Mouse (Mus musculus): Measurements from ENCODE around the gene Lamtor2. TPM values are rescaled to one million over a fixed set of nuclear protein-coding genes. Genes with fewer than 3 reads are reported as not detected.

Gene Lamtor2
- polyA plus RNA-seq, 1 experiment from 2014 or later: 165 TPM

GRCm38 (mm10) chr3:88516407-88516806 is 36.5 kb downstream of the Lamtor2 start:
- Histone ChIP-seq H3K4me3 (no peak overlapping the region), H3K9ac (no peak overlapping the region), H3K36me3 (no peaks in the 10 kb centered on the region), H3K27ac (no peak overlapping the region), H3K9me3 (no peaks in the 10 kb centered on the region), H3K4me2 (no peak overlapping the region), H3K4me1 (peaks cover 38% of the 10 kb centered on the region), H3K27me3 (no peaks in the 10 kb centered on the region)
- no peak for ATAC-seq (ENCODE audit: borderline replicate concordance, extremely low read depth, low FRiP score, low TSS enrichment)
- 68% methylated on average over 2 of the region's 2 CpGs for WGBS

DNA sequence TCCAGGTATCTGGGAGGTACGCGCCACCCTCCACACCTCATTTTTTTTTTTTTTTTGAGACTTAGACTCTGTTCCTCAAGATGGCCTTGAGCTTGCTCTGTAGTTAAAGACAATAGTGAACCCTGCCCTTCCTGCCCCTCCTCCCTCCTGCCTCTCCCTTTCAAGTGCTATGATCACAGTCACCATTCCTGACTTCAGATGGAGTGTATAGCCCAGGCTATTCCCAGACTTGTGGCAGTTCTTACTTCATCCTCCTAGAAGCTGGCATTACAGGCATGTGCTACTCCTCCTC is 37.8 kb downstream of the Lamtor2 start:
- Histone ChIP-seq H3K4me3 (no peak overlapping the region), H3K27me3 (no peaks in the 10 kb centered on the region), H3K9me3 (no peaks in the 10 kb centered on the region), H3K9ac (no peak overlapping the region), H3K27ac (no peak overlapping the region), H3K36me3 (no peaks in the 10 kb centered on the region), H3K4me2 (no peak overlapping the region), H3K4me1 (peaks cover 50% of the 10 kb centered on the region)
- ATAC-seq (ENCODE audit: borderline replicate concordance, extremely low read depth, low FRiP score, low TSS enrichment): no peak
- 100% methylated on average over 2 of the region's 2 CpGs for WGBS

- Histone ChIP-seq H3K27me3 (no peaks in the 10 kb centered on the region), H3K36me3 (no peaks in the 10 kb centered on the region), H3K4me3 (no peak overlapping the region), H3K27ac (peak overlapping the region; percentile 21; the same call in 1 of the 2 replicates), H3K4me2 (peak overlapping the region; percentile 17; the same call in 1 of the 2 replicates), H3K4me1 (peaks cover 52% of the 10 kb centered on the region), H3K9me3 (no peaks in the 10 kb centered on the region), H3K9ac (no peak overlapping the region)
- no peak for ATAC-seq (ENCODE audit: borderline replicate concordance, extremely low read depth, low FRiP score, low TSS enrichment)
- 62% methylated on average over 10 of the region's 10 CpGs for WGBS
Observed at GRCm38 (mm10) chr3:88514231-88515094, 38.4 kb downstream of the Lamtor2 start.

- Histone ChIP-seq H3K9ac (no peak overlapping the region), H3K27me3 (no peaks in the 10 kb centered on the region), H3K4me2 (no peak overlapping the region; the same call in 1 of the 2 replicates), H3K4me3 (no peak overlapping the region), H3K9me3 (no peaks in the 10 kb centered on the region), H3K36me3 (no peaks in the 10 kb centered on the region), H3K4me1 (peaks cover 57% of the 10 kb centered on the region), H3K27ac (peak overlapping the region; percentile 39; the same call in 1 of the 2 replicates)
- no peak for ATAC-seq (ENCODE audit: borderline replicate concordance, extremely low read depth, low FRiP score, low TSS enrichment)
- 75% methylated on average over 7 of the region's 7 CpGs for WGBS
Observed at GRCm38 (mm10) chr3:88513546-88514115, 39.2 kb downstream of the Lamtor2 start.

GRCm38 (mm10) chr3:88512896-88513545 is 39.9 kb downstream of the Lamtor2 start:
- Histone ChIP-seq H3K4me3 (no peak overlapping the region), H3K27me3 (no peaks in the 10 kb centered on the region), H3K4me1 (peaks cover 57% of the 10 kb centered on the region), H3K9me3 (no peaks in the 10 kb centered on the region), H3K9ac (no peak overlapping the region), H3K4me2 (no peak overlapping the region; the same call in 1 of the 2 replicates), H3K27ac (peak overlapping the region; percentile 44), H3K36me3 (no peaks in the 10 kb centered on the region)
- WGBS: 33% methylated on average over 11 of the region's 15 CpGs
- no peak for ATAC-seq (ENCODE audit: borderline replicate concordance, extremely low read depth, low FRiP score, low TSS enrichment)

DNA sequence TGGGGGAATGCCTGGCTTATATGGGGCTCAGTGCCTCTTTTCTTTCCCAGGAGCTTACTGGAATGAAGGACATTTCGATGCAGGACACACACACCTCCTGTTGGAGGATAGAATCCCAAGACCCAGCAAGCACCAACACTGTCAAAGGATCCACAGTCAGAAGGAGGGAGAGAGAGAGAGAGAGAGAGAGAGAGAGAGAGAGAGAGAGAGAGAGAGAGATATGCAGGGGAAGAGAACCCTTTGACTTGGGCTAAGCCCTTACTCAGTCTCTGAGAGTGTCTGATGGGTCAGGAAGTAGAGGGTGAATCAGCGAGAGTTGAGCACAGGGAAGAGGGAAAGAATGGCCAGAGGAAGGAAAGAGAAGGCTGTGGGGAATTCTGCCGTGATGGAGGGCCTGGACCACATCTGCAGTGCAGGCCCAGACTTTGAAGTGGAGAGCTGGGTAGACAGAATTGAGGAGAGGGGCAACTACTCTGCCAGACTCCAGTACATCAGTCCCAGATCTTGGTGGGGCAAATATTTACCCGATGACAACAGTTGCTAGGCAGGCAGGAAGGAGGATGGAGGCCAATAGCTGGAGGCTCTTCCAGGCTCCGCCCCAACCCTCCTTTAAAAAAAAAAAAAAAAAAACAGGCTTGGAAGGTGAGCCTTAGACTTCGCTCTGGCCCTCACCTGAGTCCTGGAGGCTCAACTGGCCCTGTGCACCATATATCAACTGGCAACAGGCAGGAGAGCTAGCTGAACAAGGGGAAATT is 40.6 kb downstream of the Lamtor2 start:
- no peak overlapping the region for H3K4me2 ChIP-seq
- 35% methylated on average over 6 of the region's 6 CpGs for WGBS
- peaks cover 57% of the 10 kb centered on the region for H3K4me1 ChIP-seq
- no peaks in the 10 kb centered on the region for H3K9me3 ChIP-seq
- no peak overlapping the region for H3K9ac ChIP-seq
- H3K36me3 ChIP-seq: no peaks in the 10 kb centered on the region
- H3K27me3 ChIP-seq: no peaks in the 10 kb centered on the region
- peak overlapping the region; percentile 44 for H3K27ac ChIP-seq
- no peak for ATAC-seq (ENCODE audit: borderline replicate concordance, extremely low read depth, low FRiP score, low TSS enrichment)
- no peak overlapping the region for H3K4me3 ChIP-seq

GRCm38 (mm10) chr3:88511559-88511958 is 41.3 kb downstream of the Lamtor2 start:
- Histone ChIP-seq H3K36me3 (no peaks in the 10 kb centered on the region), H3K27ac (no peak overlapping the region), H3K9me3 (no peaks in the 10 kb centered on the region), H3K4me2 (no peak overlapping the region), H3K4me1 (peaks cover 57% of the 10 kb centered on the region), H3K27me3 (no peaks in the 10 kb centered on the region), H3K4me3 (no peak overlapping the region), H3K9ac (no peak overlapping the region)
- 35% methylated on average over 4 of the region's 4 CpGs for WGBS
- ATAC-seq (ENCODE audit: borderline replicate concordance, extremely low read depth, low FRiP score, low TSS enrichment): no peak

- Histone ChIP-seq H3K27me3 (no peaks in the 10 kb centered on the region), H3K9ac (peak overlapping the region; percentile 24; the same call in 1 of the 2 replicates), H3K4me3 (peak overlapping the region; percentile 43), H3K27ac (peak overlapping the region; percentile 92), H3K36me3 (no peaks in the 10 kb centered on the region), H3K9me3 (no peaks in the 10 kb centered on the region), H3K4me1 (peaks cover 57% of the 10 kb centered on the region), H3K4me2 (peak overlapping the region; percentile 60)
- 40% methylated on average over 13 of the region's 13 CpGs for WGBS
- ATAC-seq (ENCODE audit: borderline replicate concordance, extremely low read depth, low FRiP score, low TSS enrichment): no peak
Observed at GRCm38 (mm10) chr3:88510421-88511289, 42.2 kb downstream of the Lamtor2 start.

GRCm38 (mm10) chr3:88509692-88510420 is 43.0 kb downstream of the Lamtor2 start, which contains the start of gene Lmna:
Lmna (minus strand) TSS chr3:88509956.
- Histone ChIP-seq H3K4me1 (peaks cover 61% of the 10 kb centered on the region), H3K4me3 (peak within 1 kb of the TSS; percentile 43), H3K9me3 (no peaks in the 10 kb centered on the region), H3K4me2 (peak within 1 kb of the TSS; percentile 60), H3K9ac (peak within 1 kb of the TSS; percentile 24), H3K27ac (peak within 1 kb of the TSS; percentile 92), H3K36me3 (no peaks in the 10 kb centered on the region), H3K27me3 (no peaks in the 10 kb centered on the region)
- under 1% methylated on average over 31 of the region's 31 CpGs for WGBS
- peak; percentile 95 for ATAC-seq (ENCODE audit: borderline replicate concordance, extremely low read depth, low FRiP score, low TSS enrichment)

DNA sequence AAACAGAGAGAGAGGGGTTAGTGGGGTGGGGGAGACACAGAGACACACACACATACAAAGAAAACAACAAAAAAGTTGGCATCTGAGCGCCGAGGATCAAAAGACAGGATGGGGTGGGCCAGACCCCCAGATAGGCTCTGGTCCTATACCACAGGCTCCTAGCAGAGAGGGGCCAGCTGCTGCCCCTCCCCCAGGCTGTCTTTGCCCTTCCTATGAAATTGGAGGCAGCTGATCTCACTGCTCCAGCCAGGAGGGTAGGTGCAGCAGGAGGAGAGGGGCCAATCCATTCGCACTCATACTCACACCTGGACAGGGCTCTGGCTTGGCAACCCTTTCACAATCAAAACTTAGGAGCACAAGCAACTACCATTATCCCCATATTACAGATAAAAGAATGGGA is 43.6 kb downstream of the Lamtor2 start:
- Histone ChIP-seq H3K4me2 (peak overlapping the region; percentile 60), H3K9ac (peak overlapping the region; percentile 24; the same call in 1 of the 2 replicates), H3K27ac (peak overlapping the region; percentile 92), H3K4me1 (peaks cover 56% of the 10 kb centered on the region), H3K9me3 (no peaks in the 10 kb centered on the region), H3K36me3 (no peaks in the 10 kb centered on the region), H3K4me3 (peak overlapping the region; percentile 43), H3K27me3 (no peaks in the 10 kb centered on the region)
- WGBS: 53% methylated on average over 3 of the region's 3 CpGs
- no peak for ATAC-seq (ENCODE audit: borderline replicate concordance, extremely low read depth, low FRiP score, low TSS enrichment)
